Mouse (Mus musculus) liver, embryonic 14.5 days (tissue): ENCODE measurements around the gene Zfp827. TPM values are rescaled to one million over a fixed set of nuclear protein-coding genes. Genes with fewer than 3 reads are reported as not detected.

Experiments
- ATAC-seq: fragments of 200-750 bp; cut with Nextera tagmentation; 2 replicates; pipeline ENCODE4 v1.8.0; 2017; ENCODE audit warnings: moderate number of reproducible peaks, mild to moderate bottlenecking, moderate library complexity; ENCODE audit not compliant: insufficient read depth
- DNase-seq, 3 experiments: peaks; one replicate each; pipeline ENCODE4 v3.0.0-alpha.2; 2012 to 2013; ENCODE audit warnings: low read depth in 3 of 3, low spot score in 3 of 3
- H3K27ac ChIP-seq: fragments of 300-500 bp; sonication (generic); 2 replicates; pipeline ENCODE4 v1.5.1; 2014; ENCODE audit warnings: moderate library complexity, mild to moderate bottlenecking, control low read depth, inconsistent platforms
- H3K27me3 ChIP-seq: fragments of 300-500 bp; sonication (generic); 2 replicates; pipeline ENCODE4 v1.6.1; 2014; ENCODE audit warnings: mild to moderate bottlenecking, low read length, moderate library complexity; ENCODE audit not compliant: control insufficient read depth, insufficient read depth
- H3K36me3 ChIP-seq: fragments of 300-500 bp; sonication (generic); replicated peaks from 2 replicates; pipeline ENCODE4 v1.6.1; 2014; ENCODE audit warnings: low read depth; ENCODE audit not compliant: control insufficient read depth, insufficient read depth
- H3K4me1 ChIP-seq, 2 experiments: fragments of 200-500 bp in 1 of 2; fragments of 300-500 bp in 1 of 2; sonication (generic) in 1 of 2; replicated peaks; 2 replicates each; pipeline ENCODE4 v1.6.1; 2012 to 2014; ENCODE audit warnings: antibody characterized with exemption in 1 of 2, inconsistent platforms in 1 of 2, low read length in 1 of 2; ENCODE audit not compliant: control insufficient read depth in 2 of 2, insufficient read depth in 2 of 2
- H3K4me2 ChIP-seq: fragments of 300-500 bp; sonication (generic); 2 replicates; pipeline ENCODE4 v1.6.1; 2014; ENCODE audit warnings: low read depth, mild to moderate bottlenecking, control low read depth, moderate library complexity
- H3K4me3 ChIP-seq, 2 experiments: fragments of 200-500 bp in 1 of 2; fragments of 300-500 bp in 1 of 2; sonication (generic) in 1 of 2; 2 replicates each; pipeline ENCODE4 v1.5.1; 2012 to 2014; ENCODE audit warnings: low read depth in 2 of 2, low read length in 2 of 2, mild to moderate bottlenecking in 2 of 2, control low read depth in 1 of 2, inconsistent platforms in 1 of 2, moderate library complexity in 1 of 2; ENCODE audit not compliant: insufficient read depth in 1 of 2
- H3K9ac ChIP-seq: fragments of 300-500 bp; sonication (generic); replicated peaks from 2 replicates; pipeline ENCODE4 v1.6.1; 2014; ENCODE audit warnings: mild to moderate bottlenecking, control low read depth, moderate library complexity
- H3K9me3 ChIP-seq: fragments of 300-500 bp; sonication (generic); 2 replicates; pipeline ENCODE4 v1.6.1; 2016; ENCODE audit warnings: low read length, mixed read lengths; ENCODE audit not compliant: control insufficient read depth
- CTCF ChIP-seq: IDR thresholded peaks from 2 replicates; pipeline ENCODE4 v1.5.1; 2016; ENCODE audit warnings: antibody characterized with exemption, low read depth, control low read depth
- EP300 ChIP-seq: IDR thresholded peaks from 2 replicates; pipeline ENCODE4 v1.6.1; 2016; ENCODE audit warnings: antibody characterized with exemption, low read depth
- WGBS: fragments of 180-500 bp; shearing (Covaris S2); extraction: QIAGEN DNeasy Blood & Tissue Kit; methylation state at CpG from one replicate; pipeline ENCODE4 v1.1.7; 2014; ENCODE audit not compliant: insufficient replicate concordance; 5-methylcytosine and 5-hydroxymethylcytosine counted together
- polyA plus RNA-seq, 2 experiments: library from polyadenylated mRNA; depleted of rRNA in 1 of 2; stranded (reverse) in 1 of 2; unstranded in 1 of 2; fragments of >200 nt; fragmentation: Nextera tagmentation in 1 of 2; extraction: Ambion mirVana in 1 of 2; gene quantifications; 2 replicates each; pipeline versions ENCODE4 v1.2.1 to v1.2.3; 2012 to 2014

Gene Zfp827
- polyA plus RNA-seq, 2 experiments, result 0.63 to 1.1 TPM

GRCm38 (mm10) chr8:79227194-79227593 lies 199.0 kb downstream of the Zfp827 start:
- Histone ChIP-seq H3K9ac (no peak overlapping the region), H3K27me3 (no peaks in the 10 kb centered on the region), H3K4me2 (no peak overlapping the region), H3K27ac (no peak overlapping the region), H3K36me3 (no peaks in the 10 kb centered on the region), H3K4me1 (no peaks in the 10 kb centered on the region), H3K9me3 (no peaks in the 10 kb centered on the region), H3K4me3 (no peak overlapping the region)
- TF ChIP-seq CTCF (no peak), EP300 (no peak)
- DNase-seq (no peak), ATAC-seq (no peak)
- WGBS, result 52% methylated on average over 4 of the region's 4 CpGs

- no peak overlapping the region for H3K9ac ChIP-seq
- H3K4me1 ChIP-seq, result no peaks in the 10 kb centered on the region
- ATAC-seq (no peak), DNase-seq (no peak)
- H3K9me3 ChIP-seq, result no peaks in the 10 kb centered on the region
- no peaks in the 10 kb centered on the region for H3K27me3 ChIP-seq
- no peaks in the 10 kb centered on the region for H3K36me3 ChIP-seq
- no peak overlapping the region for H3K4me3 ChIP-seq
- 56% methylated on average over 3 of the region's 3 CpGs for WGBS
- H3K27ac ChIP-seq, result no peak overlapping the region
- no peak for TF ChIP-seq EP300
- no peak for TF ChIP-seq CTCF
- no peak overlapping the region for H3K4me2 ChIP-seq
These were observed 199.7 kb downstream of the Zfp827 start for GRCm38 (mm10) chr8:79227916-79228315.

- no peak overlapping the region for H3K9ac ChIP-seq
- 69% methylated on average over 8 of the region's 8 CpGs for WGBS
These were observed 201.1 kb downstream of the Zfp827 start for GRCm38 (mm10) chr8:79229266-79229888.

GRCm38 (mm10) chr8:79239320-79239719 lies 211.1 kb downstream of the Zfp827 start:
- H3K36me3 ChIP-seq, result no peaks in the 10 kb centered on the region
- no peaks in the 10 kb centered on the region for H3K9me3 ChIP-seq
- H3K27me3 ChIP-seq, result no peaks in the 10 kb centered on the region
- TF ChIP-seq EP300 (no peak), CTCF (no peak)
- no peaks in the 10 kb centered on the region for H3K4me1 ChIP-seq
- ATAC-seq (no peak), DNase-seq (no peak)
- H3K27ac ChIP-seq, result no peak overlapping the region
- 18% methylated on average over 3 of the region's 3 CpGs for WGBS
- no peak overlapping the region for H3K4me3 ChIP-seq
- H3K4me2 ChIP-seq, result no peak overlapping the region
- no peak overlapping the region for H3K9ac ChIP-seq

More at GRCm38 (mm10) chr8:79229266-79229888, 201.1 kb downstream of the Zfp827 start:
- TF ChIP-seq CTCF, result no peak
- TF ChIP-seq EP300, result no peak
- ATAC-seq (no peak), DNase-seq (no peak)
- Histone ChIP-seq H3K27ac (no peak overlapping the region), H3K36me3 (no peaks in the 10 kb centered on the region), H3K27me3 (no peaks in the 10 kb centered on the region), H3K9me3 (no peaks in the 10 kb centered on the region), H3K4me1 (no peaks in the 10 kb centered on the region), H3K4me2 (no peak overlapping the region), H3K4me3 (no peak overlapping the region)

- TF ChIP-seq EP300 (no peak), CTCF (no peak)
- 64% methylated on average over 7 of the region's 7 CpGs for whole genome bisulfite sequencing
- Histone ChIP-seq H3K4me3 (no peak overlapping the region), H3K36me3 (no peaks in the 10 kb centered on the region), H3K9me3 (no peaks in the 10 kb centered on the region), H3K9ac (no peak overlapping the region), H3K27me3 (no peaks in the 10 kb centered on the region), H3K4me1 (no peaks in the 10 kb centered on the region), H3K27ac (no peak overlapping the region), H3K4me2 (no peak overlapping the region)
- ATAC-seq (no peak), DNase-seq (no peak)
These were observed 211.8 kb downstream of the Zfp827 start for GRCm38 (mm10) chr8:79239996-79240395.

Other genes with a start within 250 kb of the Zfp827 start
- gene Lsm6, start 207.3 kb upstream of the Zfp827 start, polyA plus RNA-seq (2012; rRNA removed), result 10.5 and 39.3 TPM in 2 replicates
- 115 and 117 TPM in 2 replicates for gene Lsm6, start 207.3 kb upstream of the Zfp827 start, polyA plus RNA-seq (2014; fragmentation: Nextera tagmentation; extraction: Ambion mirVana)
- gene 1700011L22Rik, start 220.1 kb downstream of the Zfp827 start, polyA plus RNA-seq (2012; rRNA removed), result not detected in 2 replicates
- gene 1700011L22Rik, start 220.1 kb downstream of the Zfp827 start, polyA plus RNA-seq (2014; fragmentation: Nextera tagmentation; extraction: Ambion mirVana), result not detected in 2 replicates